Mouse (Mus musculus) left cerebral cortex, postnatal 36 days (tissue): ENCODE results near the gene Apon. TPM values are rescaled to one million over a fixed set of nuclear protein-coding genes. Genes with fewer than 3 reads are reported as not detected.
"Not testable (repeated sequence)": the region's sequence is repeated elsewhere in the genome, so short reads cannot be mapped to it uniquely, and the experiment has no call there.

Source experiments
- DNase-seq, 2 experiments: peaks; one replicate each; pipeline ENCODE4 v3.0.0; 2021 to 2022; ENCODE audit warnings: low spot score in 2 of 2, mixed read lengths in 1 of 2
- intact Hi-C: fragments of 180-260 bp; cut with DNase I; formaldehyde crosslinking; loops from one replicate; pipeline ENCODE4 v1.15.1; 2025
- total RNA-seq, 2 experiments: library from RNA; stranded (reverse); gene quantifications; 2 replicates each; pipeline ENCODE4 v1.2.3; 2021

Gene Apon
- not detected for total RNA-seq

DNA sequence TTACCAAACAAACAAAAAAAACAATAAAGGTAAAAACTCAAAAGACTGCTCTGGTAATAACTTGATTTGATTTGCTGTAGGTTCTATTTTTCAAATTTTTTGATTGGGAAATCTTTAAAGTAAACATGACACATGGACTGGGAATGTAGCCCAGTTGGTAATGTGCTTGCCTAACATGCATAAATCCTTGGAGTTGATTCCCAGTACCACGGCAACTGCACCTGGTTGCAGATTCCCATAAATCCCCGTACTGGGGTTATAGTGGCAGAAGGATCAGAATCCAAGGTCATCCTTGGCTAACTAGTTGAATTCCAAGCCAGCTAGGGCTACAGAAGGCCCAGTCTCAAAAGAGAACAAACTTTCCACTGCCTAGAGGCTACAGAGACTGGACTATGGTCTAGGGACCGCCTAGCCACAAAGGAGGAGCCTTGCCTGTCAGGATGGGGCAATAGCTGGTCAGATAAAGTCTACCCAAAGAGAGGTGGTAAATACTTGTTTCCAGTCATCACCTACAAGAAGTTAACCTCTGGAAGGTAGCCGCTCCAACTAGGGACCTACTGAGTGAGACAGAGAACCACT, at the start of gene Apon:
Apon (plus strand) TSS at position 420 of the 579 bp plus-strand sequence.
- no peak for DNase-seq
- intact Hi-C loops: no loop called here

DNA sequence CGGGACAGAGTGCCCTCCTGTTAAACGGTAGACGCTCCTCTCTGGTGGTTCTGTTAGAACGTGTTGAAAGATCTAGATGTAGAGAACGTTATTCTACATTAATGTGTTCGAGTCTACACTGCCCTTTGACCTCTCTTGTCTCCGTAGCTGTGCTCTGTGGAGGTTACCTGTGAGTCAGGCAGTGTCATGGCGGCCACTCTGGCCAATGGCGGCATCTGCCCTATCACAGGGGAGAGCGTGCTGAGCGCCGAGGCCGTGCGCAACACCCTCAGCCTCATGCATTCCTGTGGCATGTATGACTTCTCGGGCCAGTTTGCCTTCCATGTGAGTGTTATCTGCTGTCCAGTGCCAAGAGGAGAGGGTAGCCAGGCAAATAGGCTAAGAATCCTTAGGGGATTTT, 49.0 kb upstream of the Apon start:
- intact Hi-C loops: no loop called here
- DNase-seq: no peak

DNA sequence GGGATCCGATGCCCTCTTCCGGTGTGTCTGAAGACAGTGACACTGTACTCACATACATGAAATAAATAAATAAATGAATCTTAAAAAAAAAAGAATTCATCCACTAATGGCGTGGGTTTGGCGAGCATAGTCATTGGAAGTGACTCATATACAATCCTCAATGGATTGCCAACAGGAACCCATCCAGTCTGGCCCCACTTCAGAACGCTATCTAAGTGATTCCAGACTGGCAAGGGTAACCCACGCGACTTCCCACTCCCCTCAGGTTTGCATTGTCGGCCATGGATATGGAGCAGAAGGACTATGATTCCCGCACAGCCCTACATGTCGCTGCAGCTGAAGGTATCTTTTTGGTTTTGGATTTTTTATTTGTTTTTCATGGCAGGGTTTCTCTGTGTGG, 45.6 kb upstream of the Apon start:
- no peak for DNase-seq
- intact Hi-C loops: no loop called here

DNA sequence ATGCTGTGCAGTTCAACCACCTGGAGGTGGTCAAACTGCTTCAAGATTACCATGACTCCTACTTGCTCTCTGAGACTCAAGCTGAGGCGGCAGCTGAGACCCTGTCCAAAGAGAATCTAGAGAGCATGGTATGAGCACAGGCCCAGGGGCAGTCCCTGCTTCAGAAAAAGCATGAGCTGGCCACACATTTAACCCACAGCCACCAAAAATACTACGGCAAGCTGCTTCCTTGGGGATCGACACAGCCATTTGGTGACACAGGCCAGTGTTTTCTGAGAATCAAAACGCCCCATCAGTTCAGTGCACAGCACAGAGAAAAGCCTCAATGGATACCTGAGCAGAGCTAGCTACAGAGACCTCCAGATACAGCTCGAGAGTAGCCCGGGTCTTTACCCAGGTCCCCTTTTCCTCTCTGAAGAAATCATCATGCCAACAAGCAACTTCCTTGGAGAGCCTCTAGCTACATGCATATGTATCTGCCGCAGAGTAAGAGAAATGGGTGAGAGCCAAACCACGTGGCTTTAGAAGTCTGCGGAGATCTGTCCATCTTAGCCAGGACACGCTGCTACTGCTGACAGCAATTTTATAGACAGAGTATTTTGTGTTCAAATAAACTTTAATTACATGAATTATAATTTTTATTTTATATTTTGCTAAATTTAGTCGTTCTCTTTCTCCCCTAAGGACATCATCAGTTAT, 44.4 kb upstream of the Apon start:
- intact Hi-C loops: loop anchor here (10.0 kb wide), 1 partner anchor 245 kb away; the partner anchor contains the start of gene Smarcc2
- no peak for DNase-seq

DNA sequence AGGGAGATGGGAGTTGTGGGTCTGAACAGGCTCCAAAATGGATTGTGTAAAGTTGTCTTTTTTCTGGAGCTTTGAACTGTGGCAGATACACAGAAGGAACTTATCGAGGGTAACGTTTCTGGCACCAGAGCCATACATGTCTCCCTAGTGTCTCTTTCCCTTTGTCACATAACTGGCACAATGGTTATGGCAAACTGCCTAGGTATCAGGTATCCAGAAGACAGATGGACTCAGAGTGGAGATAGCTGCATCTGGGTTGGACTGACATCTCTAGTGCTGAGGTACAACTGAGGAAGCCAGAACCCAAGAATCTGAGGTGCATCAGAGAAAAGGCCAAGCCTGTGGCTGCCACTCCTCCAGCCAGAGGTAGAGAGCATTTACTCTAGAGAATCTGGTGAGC, 43.8 kb upstream of the Apon start:
- intact Hi-C loops: loop anchor here (10.0 kb wide), 1 partner anchor 245 kb away; the partner anchor contains the start of gene Smarcc2
- DNase-seq: no peak

DNA sequence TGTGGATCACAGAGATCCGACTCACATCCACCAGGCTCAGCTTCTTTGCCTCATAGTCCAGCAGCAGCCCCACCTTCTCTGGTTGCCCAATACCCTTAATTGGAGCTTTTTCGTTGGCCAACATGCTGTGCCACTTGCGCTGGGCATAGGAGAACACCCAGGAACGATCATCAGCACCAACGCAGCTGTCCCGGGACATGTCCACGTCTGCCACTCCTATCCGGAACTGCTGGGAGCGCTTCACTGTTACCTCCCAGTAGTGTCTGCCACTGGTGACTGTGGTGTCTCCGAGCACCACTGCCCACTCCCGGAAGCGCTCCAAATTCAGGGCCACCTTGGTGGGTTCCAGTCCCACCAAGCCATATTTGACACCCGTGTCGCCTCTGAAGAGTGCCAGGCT, 42.9 kb upstream of the Apon start:
- intact Hi-C loops: loop anchor here (10.0 kb wide), 1 partner anchor 244 kb away; the partner anchor contains the start of gene Smarcc2

DNA sequence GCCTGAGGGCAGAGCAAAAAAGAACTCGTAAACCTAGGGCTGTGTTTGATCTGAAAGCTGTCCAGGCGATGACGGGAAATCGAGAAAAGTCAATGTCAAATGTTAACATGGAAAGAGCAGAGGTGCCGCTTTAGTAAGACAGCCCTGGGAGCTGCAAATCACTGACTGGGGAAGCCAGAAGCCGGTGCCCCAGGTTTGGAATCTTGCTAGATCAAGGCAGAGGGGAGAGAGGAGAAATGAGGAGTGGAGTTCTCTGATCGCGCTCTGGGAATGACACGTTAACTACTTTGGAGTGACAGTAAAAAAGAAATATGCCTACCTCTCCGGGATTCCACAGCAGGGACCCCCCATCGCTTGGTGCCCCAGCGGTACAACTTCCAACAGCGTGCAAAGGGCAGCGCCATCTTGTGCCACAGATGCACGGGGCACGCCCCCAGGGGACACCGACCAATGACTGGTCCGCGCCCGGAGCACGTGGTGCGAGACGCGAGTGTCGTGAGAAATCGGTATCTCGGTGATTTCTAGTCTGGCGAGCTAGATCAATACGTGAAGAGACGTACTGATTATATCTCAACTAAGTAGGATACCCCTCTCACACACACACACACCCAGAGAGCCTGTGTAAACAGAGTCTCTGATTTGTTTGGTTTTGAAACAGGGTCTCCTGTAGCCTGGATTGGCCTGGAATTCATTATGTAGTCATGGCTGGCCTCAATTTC, 42.3 kb upstream of the Apon start, which contains the start of gene Spryd4:
Spryd4 (minus strand) TSS at position 418 of the 719 bp plus-strand sequence.
- intact Hi-C loops: loop anchor here (2.0 to 10.0 kb wide), 2 partner anchors 73 to 243 kb away; partner anchors contain the start of gene Smarcc2
- peak; percentile 87 to 89 for DNase-seq

More for the DNA sequence above, 42.9 kb upstream of the Apon start:
- DNase-seq: peak in 1 of 2 experiments; percentile 18

DNA sequence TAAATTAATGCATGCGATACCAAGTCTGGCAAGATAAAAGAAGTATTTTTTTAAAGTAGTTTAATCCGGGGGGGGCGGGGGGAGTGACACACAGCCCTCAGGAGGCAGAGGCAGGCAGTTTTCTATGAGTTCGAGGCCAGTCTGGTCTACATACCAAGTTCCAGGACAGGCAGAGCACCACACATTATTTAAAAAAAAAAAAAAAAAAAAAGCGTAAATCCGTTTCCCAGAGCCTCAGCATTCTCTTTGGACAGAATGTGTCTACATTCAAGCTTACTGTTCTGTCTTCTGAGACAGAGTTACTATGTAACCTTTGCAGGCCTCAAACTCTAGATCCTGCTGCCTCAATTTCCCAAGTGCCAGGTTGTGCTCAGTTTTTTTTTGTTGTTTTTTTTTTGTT, 41.7 kb upstream of the Apon start:
- intact Hi-C loops: loop anchor here (2.0 to 10.0 kb wide), 2 partner anchors 73 to 243 kb away; partner anchors contain the start of gene Smarcc2
- no peak for DNase-seq

DNA sequence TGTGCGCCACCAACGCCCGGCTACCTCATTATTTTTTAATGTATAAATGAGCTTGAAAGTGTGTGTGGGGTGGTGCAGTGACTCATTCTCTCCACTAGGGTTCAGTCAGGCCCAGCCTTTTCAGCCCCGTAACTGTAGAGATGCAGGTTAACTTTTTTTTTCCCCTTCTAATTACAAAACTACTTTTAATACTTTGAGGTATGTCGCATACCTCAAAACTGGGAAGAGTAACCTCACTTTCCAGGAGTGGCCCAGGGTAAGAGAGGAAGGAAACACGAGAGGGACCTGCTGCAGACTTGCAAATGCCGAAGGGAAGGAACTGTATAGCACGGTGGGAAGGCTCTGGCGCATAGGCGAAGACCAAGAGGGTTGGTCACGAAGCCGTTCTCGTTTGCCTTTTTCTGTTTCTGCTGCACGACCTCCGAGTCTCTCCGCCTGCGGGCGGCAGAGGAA, 41.0 kb upstream of the Apon start:
- intact Hi-C loops: loop anchor here (1.0 to 10.0 kb wide), 3 partner anchors 19 to 242 kb away; partner anchors contain the start of genes Smarcc2 and Timeless
- peak in 1 of 2 experiments; percentile 48 for DNase-seq

DNA sequence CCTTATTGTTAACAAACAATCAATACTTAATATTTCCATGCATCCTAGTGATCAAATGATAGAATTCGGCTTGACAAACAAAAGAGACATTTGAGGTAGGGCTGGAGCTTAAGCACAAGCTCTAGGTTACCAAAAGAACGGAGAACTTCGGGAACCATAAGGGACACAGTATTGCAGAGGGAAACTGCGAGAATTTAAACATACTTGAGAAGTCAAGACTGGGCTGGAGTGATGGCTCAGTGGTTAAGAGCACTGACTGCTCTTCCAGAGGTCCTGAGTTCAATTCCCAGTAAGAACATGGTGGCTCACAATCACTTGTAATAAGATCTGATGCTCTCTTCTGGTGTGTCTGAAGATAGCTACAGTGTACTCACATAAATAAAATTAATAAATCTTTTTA, 39.8 kb upstream of the Apon start:
- not testable (repeated sequence) for DNase-seq
- intact Hi-C loops: loop anchor here (10.0 kb wide), 1 partner anchor 241 kb away; the partner anchor contains the start of gene Smarcc2

DNA sequence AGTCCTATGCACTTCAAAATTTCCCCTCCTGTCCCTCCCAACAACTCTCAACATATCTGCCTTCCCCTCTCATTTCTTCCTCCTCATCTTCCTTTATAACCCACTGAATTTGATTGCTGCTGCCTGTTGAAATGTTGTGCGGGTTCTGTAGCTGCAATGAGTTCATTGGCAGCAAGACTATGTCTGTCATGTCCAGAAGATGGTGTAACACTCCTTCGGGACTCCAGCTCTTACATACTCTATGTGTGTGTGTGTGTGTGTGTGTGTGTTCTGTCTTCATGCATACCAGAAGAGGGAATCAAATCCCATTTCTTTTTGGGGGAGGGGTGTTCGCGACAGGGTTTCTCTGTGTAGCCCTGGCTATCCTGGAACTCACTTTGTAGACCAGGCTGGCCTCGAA, 38.9 kb upstream of the Apon start:
- no peak for DNase-seq
- intact Hi-C loops: loop anchor here (10.0 kb wide), 1 partner anchor 240 kb away; the partner anchor contains the start of gene Smarcc2

DNA sequence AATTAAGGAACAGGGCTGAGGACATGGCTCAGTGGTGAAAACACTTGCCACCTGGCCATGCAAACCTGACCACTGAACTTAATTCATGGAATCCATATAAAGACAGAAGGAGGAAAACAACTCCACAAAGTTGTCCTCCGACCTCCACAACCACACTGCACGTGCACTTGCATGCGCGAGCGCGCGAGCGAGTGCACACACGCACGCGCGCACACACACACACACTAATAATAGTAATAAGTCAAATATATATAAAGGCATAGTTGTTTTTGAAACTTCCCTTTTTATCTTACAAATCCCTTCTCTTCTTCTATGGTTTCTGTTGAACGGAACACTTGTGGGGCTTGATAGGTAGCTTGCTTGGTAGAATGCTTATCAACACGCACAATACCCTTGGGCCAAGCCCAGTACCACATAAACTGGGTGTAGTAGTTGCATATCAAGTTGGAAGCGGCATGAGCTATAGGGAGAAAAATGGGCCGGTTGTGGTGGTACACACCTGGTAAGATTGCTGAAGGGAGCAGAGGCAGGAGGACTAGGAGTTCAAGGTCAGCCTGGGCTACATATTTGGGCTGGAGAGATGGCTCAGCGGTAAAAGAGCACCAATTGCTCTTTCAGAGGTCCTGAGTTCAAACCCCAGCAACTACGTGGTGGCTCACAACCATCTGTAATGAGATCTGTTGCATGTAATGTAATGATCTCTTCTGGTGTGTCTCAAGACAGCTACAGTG, 35.3 kb upstream of the Apon start:
- DNase-seq: no peak
- intact Hi-C loops: loop anchor here (10.0 kb wide), 1 partner anchor 236 kb away; the partner anchor contains the start of gene Smarcc2

DNA sequence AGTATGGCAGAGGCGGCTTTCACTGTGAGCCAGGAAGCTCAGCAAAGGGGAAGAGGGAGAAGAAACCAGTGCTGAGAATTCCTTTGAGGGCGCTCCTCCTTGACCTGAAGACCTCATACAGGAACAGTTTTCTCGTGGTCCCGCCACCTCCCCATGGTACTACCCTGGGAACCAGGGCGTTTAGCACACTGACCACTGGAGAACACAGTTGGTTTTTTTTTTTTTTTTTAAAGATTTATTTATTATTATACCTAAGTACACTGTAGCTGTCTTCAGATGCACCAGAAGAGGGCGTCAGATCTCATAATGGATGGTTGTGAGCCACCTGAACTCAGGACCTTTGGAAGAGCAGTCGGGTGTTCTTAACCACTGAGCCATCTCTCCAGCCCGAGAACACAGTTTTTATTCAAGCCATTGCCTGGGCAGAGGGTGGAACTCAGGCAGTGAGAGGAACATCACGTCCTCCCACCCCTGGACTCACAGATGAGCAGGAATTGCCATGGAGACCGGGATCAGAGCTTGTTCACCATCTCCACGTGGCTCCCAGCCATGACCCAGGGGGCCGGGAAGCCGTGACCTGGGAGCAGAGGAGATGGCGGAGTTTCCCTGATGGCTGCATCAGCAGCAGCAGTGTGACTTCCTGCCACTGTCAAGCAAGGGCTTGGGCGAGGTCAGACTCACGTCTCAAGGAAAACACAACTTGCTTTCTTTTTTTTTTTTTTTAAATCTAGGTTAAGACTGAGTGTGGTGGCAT, 32.2 kb upstream of the Apon start:
- no peak for DNase-seq
- intact Hi-C loops: no loop called here

DNA sequence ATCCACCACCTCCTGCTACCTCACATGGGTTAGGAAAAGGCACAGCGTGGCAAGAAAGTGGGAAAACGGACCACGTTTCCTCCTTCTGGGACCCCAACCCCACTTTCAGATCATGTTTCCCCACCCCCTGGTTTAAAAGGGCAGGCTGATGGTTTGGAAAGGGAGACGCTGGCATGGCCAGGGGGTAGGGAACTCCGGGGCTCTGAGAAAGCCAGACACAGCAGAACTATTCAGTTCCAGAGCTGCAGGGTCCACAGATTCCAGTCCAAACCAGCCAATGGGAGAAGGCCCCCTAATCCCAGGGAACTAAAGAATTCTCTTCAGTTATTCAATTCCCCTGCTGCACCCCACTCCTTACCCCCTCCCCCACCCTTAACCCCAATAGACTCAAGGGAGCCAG, 28.8 kb upstream of the Apon start:
- no peak for DNase-seq
- intact Hi-C loops: no loop called here

DNA sequence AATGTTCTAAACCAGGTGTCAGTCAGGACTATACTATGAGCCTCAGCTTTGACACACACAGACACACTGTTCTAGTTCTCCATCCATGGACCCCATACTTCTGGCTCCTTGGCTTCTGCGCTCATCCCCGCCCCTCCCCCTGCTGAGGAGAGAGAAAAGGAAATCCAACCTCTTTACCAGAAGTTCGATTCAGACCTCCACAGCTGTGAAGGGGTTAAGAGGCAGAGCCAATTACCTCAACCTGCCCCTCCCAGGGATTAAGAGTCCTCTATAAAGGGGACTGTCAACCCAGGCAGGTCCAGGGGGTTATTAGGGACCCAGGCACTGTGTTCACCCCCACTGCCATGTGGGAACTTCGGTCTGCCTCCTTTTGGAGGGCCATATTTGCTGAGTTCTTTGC, 28.4 kb upstream of the Apon start, which contains the start of gene Mip:
Mip (plus strand) TSS at position 301 of the 400 bp plus-strand sequence.
- no peak for DNase-seq
- intact Hi-C loops: no loop called here

DNA sequence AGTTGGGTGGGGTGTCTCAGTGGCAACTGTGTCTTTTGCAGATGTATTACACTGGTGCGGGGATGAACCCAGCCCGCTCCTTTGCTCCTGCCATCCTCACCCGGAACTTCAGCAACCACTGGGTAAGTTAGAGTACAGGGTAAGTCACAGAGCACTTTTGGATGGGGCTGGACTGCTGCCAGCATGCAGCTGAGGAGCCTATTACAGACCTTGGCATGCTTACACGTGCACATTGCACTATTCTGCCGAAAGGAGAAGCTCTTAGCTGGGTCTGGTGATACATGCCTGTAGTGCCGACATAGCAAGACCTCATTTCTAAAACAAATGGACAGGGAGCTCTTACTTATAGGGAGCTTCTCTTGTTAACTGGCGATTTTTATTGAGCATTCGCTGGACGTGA, 26.3 kb upstream of the Apon start:
- DNase-seq: no peak
- intact Hi-C loops: no loop called here

DNA sequence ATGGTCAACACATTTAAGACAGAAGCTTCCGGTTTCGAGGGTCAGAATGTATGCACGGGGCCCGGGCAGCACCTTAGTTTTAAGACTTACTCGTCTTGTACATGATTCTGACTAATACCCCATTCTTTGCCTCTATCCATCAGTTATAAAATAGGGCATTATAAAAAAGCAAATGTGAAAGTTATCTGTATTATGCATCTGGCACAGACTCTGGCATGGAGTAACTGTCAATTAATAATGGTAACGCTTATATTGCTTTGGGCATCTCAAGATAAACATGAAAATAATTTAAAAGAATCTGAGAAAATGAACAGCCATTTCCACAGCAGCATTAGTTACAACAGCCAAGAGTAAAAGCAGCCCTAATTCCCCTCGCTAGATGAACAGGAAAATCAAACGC, 25.9 kb upstream of the Apon start:
- no peak for DNase-seq
- intact Hi-C loops: no loop called here

DNA sequence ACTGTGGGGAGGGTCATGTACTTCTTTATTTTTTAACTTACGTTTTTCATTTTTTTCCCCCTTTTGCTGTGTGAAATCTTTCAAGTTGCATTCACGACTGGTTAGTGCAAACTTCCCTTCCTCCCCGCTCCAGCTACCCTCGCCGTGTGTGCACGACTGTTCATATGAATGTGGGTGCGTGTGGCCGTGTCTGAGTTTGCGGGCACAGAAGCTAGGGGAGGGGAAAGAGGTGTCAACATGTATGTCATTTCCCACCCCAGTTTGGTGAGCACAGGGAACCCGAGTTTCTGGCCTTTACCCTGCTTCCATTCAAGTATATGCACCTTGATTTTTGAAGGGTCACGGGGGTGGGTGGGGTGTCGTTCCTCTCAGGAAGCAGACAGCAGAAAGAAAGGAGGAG, 23.3 kb upstream of the Apon start:
- intact Hi-C loops: no loop called here
- DNase-seq: no peak

DNA sequence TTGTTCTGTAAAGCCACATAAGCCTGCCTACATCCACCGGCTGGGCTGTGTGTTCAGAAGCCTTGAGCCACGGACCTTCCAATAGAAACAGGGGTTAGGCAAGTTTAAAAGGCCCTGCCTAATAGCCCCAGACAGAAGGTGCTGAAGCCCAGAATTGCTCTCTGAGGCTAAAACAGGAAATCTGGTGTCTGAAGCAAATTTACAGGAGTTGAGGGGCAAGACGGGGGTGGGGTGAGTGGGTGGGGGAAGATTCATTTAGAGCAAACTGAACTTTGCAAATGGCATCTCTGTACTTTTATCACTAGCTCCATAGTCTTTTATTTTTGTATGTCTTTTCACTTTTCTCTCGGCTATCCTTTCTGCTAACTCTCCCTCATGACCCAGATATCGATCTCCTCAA, 22.8 kb upstream of the Apon start:
- intact Hi-C loops: no loop called here
- DNase-seq: no peak
